Mouse (Mus musculus) T-helper 17 cell (primary cell): ENCODE measurements at regions not wholly inside any gene's neighbourhood (a gene's known extent, or its start where the extent isn't known, plus 50 kb on each side); places are given as distances from the start of the nearest gene placed in this dataset.

Experiments used
- in situ Hi-C, 2 experiments: fragments of 300-600 bp; cut with MboI, MseI; formaldehyde crosslinking; loops; 1 replicate in 1 of 2; 2 replicates in 1 of 2; pipeline ENCODE4 v1.15.1; 2025; ENCODE audit warnings: high pct_unique_total_duplicates in 2 of 2

DNA sequence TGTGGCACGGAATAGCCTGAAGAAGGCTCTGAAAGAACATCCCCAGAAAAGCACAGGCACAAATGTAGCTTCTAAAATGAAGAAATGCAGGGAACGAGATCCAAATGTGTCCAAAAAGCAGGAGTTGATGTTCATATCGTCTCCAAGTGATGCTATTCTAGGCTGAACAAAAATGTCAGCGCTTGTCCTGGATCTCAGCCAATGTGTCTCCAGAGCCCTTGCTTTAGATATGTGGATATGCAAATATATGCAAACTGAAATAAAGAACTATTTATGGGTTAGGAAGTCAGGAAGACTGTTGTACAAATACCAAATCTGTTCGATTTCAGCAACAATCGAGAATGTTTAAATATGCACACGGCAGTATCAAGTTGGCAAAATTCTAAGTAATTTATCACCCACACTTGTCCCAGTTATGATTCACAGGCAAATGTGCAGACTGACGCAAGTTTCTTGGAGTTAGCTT lies 320.4 kb downstream of the Synb start:
- in situ Hi-C loops: loop anchor here in 1 of 2 experiments (25.0 kb wide), 1 partner anchor 539 kb away; the partner anchor contains the start of genes Gm16867 and Gm27179

DNA sequence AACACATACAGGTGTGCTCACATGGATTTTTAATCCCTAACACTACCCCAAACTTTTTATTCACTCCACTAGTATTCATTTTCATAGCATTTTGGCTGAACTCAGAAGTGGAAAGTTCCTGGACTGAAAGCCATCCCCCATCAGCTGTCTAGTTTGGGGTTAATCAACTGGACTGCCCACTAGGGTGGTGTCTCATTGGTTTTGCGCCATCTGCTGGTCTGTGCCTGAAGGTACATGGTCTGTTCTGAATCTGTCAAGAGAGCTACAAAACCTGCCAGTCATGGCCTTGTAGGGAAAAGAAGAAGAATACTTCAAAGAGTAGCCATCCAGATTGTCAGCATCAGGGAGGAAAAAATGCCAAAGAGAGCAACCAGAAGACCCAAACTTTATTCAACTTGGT lies 327.3 kb downstream of the Synb start:
- in situ Hi-C loops: loop anchor here (5.0 to 25.0 kb wide), 3 partner anchors 224 to 546 kb away; partner anchors contain the start of genes Gm16867 (in 1 of the 2) and Gm27179 (in 1 of the 2)

DNA sequence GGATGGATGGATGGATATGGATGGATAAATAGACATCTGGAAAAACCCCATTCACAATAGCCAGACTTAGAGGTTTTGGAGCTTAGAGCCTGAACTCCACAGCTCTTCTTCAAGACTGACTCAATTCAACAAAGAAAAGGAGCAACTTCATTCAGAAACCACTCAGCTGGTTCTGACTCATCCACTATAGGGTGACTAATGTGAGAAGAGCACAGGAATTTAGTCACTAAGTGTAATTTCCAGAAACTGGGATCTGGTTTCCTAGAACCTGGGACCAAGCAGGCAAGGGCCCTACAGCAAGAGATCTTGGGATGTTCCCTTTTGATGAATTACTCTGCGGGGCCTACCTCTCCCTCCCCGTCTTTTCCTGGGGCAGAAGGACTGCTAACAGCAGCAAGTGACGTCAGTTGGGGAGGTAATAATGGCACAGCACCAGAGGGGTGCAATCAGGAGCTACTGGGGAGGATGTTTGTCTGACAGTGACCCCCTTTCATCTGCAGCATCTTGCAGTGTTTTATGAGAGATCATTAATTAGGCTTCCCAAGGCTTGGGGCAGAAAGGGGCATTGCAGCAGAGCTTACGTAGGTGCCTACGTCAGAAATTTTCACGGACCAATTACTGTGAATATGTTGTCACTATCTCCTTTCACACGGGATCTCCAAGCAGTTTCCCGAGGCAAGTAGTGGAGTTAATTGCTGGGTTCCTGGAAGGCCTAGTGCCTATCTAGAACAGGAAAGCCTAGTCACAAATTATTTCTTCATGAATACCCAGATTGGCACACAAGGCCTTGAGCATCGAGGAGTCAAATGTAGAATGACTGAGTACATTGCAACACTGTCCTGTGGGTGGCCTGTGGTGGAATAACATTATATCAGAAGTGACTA lies 339.3 kb downstream of the Synb start:
- in situ Hi-C loops: loop anchor here in 1 of 2 experiments (25.0 kb wide), 1 partner anchor 557 kb away; the partner anchor contains the start of genes Gm16867 and Gm27179

DNA sequence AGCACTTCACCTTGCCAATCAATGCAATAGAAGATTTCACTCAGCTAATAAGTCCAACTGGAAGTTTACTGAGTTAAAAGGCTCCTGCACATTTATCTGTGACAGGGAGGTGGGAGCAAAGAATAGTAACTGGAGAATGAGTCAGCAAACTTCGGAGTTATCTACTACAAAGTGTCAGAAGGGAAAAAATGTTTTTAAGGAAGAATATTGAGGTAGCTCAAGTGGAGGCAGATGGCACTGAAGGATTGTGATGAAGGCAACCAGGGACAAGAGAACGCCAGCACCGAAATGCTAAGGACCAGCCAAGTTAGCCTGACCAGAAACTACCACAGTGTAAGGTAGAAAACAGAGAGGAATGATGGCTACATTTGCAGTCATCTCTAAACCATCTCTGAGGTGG lies 348.2 kb downstream of the Synb start:
- in situ Hi-C loops: no loop called here

DNA sequence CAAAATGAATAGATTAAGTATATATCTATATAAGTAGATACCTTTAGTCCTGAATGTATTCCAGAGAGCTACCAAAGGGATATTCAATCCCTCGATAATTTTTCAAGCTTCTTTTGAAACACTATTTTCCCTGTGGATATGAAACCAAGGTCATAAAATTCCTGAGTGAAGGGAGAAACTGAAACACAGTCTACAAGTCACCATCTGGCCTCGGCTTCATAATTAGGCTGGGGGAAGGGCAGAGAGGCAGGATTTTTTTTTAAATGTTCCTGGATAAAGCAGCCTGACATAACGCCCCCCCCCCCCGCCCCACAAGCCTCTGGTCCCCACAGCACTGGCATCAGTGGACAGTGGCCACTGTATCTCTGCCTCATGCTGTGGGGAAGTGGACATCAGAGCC lies 348.7 kb downstream of the Synb start:
- in situ Hi-C loops: no loop called here

DNA sequence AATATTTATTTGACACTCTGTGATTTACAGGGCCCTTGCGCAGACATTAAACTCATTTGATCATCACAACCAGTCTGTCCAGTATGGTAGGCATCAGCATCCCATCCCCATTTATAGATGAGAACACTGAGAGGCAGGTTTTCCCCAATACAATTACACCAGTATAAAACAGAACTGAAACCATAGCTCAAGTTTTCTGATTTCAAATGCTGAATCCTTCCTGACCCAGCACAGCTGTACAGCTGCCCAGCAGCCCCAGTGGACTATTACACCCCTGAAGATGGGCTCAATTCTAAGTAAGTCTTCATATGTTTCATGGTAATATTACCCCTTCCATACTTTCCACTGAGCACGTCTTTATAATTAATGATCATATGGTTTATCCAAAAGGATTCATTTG lies 352.3 kb downstream of the Synb start:
- in situ Hi-C loops: no loop called here

DNA sequence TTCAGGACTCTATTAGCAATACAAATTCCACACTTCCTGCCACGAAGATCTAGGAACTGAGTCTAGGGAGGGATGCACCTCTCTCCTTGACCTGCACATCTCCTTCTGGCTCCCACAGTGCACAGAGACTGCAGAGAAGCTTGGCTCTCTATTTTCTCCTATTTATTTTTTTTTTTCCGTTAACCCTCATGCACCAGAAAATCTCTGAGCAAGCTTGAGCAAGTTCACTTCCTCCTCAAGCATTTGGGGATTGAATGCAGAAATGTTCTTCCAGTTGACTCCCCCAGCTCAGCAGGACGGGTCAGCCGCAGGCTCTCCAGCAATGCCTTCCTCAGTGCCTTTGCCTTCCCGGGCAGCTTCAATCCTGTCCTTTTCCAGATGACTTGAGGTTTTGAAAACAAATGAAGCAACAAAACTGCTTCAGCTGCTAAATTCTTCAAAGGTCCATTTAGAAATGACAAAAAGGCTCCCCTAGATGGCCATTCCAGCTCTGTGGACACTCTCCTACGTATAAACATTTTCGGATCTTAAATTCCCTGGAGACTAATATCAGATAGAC lies 352.9 kb downstream of the Synb start:
- in situ Hi-C loops: no loop called here

DNA sequence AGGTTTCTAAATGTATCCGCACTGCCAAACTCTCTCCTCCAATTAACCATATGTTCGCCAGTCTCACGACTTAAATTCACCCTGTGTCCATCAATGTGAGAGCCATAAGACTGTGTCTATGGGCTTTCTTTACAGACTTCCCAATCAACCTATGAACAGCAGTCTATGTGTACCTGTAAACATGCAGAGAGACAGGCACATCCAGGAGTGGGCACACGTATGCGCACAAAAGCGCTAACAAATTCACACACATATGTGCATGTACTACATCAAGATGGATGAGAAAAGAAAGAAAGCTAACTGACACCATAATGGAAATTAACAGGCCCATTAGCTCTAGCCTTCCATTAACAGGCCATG lies 358.8 kb downstream of the Synb start:
- in situ Hi-C loops: no loop called here

DNA sequence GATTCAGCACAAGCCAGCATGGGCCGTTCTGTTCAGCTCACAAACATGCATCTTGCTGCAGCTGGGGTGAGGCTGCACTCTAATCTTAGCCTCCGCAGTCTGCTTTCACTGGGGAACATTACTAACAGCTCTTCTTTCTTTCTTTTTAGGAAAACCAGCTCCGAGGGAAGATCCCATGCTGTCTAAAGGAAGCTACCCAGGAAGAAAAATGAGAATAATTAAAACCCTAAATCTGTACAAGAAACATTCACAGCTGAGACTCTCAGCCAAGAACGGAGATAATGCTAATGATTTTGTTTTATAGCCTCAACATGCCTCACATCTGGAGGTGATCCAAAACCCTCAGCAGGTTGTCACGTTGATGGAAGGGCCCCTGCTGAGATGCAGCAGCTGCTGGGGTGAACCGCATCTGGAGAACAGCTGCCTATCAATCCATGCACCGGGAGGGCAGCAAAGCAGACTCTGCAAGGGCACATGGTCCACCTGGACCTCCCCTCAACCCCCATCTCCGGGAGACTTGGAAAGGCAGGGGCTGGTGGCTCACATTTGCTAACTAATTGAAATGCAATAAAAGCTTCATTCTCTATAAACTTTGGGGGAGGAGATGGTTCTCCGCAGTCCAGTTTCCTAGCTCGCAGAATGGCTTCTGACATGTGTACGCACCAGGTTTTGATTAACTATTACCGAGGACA lies 359.3 kb downstream of the Synb start:
- in situ Hi-C loops: no loop called here

DNA sequence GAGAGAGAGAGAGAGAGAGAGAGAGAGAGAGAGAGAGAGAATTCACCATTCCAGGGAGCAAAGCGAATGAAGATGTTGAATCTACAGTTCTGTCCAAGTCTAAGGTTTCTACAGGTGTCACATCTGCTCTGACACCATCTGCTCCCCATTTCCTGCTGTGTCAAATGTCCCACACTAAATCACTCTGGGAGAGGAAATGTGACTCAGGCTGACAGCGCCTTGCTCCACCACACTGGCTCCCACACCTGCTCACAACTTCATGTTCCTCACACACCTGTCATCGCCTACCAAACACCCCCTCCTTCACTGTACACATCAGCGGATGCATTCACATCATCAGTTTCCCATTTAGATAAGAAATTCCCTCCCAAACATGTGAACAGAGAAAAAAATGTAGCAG lies 366.3 kb downstream of the Synb start:
- in situ Hi-C loops: loop anchor here in 1 of 2 experiments (10.0 kb wide), 1 partner anchor 63 kb away; no protein-coding TSS in a partner anchor

DNA sequence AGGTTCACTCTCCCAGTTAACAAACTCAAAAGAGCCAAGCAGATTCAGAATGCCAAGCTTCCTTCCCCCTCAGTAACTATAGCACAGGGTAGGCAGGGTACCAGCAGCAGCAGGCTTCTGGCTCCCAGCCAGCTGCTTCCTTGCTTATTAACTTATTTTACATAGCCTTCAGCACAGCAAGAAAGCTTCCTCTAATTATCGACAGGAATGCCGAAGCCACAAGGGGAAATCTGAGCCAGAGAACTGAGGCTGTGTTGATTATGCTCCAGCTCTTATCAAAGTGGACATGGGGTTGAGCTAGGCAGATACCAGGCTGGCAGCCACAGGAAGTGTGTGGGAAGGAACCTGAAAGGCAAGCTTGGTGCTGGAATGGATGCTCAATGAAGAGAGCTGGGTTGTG lies 371.0 kb downstream of the Synb start:
- in situ Hi-C loops: loop anchor here in 1 of 2 experiments (10.0 kb wide), 1 partner anchor 58 kb away; no protein-coding TSS in a partner anchor

DNA sequence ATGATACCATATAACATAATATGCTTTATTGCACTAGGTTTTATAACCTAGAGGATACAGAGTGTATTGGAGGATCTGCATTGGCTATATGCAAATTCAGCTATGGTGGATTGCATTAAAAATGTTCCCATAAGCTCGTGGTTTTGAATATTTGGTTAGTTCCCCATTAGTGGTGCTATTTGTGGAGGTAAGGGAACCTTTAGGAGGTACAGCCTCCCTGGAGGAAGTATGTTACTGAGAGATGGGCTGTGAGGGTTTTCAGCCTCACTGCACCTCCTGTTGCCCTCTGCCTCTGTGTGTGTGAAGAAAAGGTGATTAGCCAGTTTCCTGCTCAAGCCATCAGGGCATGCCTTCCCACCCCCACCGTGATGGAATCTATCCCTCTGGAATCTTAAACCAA lies 372.1 kb downstream of the Synb start:
- in situ Hi-C loops: loop anchor here in 1 of 2 experiments (10.0 kb wide), 1 partner anchor 57 kb away; no protein-coding TSS in a partner anchor

DNA sequence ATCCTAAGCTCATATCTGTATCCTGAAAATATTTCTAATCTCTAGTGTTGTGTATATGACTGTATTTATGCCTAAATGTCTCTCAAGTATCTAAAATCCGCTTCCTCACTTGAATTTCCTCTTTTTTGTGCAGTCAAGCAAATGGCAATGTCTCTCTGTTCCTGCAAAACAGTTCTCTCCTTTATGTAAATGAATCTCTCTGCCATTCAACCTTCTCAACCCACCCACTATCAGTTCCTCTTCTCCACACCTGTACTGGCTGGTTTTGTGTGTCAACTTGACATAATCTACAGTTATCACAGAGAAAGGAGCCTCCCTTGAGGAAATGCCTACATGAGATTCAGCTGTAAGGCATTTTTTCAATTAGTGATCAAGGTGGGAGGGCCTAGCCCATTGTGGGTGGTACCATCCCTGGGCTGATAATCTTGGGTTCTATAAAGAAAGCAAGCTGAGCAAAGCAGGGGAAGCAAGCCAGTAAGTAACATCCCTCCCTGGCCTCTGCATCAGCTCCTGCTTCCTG lies 375.5 kb downstream of the Synb start:
- in situ Hi-C loops: no loop called here

DNA sequence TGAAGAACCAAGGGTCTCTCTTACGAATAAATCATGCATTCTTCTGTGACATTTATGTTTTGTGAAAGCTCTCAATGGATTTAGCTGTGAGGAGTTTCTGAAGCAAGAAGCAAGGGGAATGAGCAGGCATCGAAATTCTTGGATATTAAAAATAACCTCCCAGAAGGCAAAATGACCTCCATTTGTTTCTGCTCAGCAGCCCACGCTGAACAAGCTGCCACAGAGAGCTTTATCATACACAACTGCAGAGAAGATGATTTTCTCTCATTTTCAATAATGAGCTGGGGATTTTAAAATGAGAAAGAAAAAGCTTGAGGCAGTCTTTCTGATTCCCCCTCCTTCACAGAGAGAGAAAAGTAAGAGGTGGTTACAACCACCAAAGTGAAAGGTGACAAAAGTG lies 394.2 kb downstream of the Synb start:
- in situ Hi-C loops: no loop called here

DNA sequence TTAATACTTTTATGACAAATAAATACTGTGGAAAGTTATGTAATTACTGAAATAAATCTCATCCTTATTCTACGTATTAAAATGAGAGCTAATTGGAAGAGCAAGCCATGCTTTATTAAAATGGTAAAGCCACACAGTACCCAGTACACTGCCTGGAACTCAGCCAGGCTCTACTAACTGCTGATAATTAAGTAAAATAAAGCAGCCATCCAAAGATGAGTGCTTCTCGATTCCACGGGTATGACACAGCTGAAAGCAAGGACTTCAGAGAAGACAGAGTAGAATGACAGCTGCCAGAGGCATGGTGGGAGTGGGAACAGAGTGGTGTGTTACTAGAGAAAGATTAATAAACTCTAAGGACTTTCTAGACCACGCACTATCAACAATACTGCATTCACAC lies 416.9 kb downstream of the Synb start:
- in situ Hi-C loops: no loop called here

DNA sequence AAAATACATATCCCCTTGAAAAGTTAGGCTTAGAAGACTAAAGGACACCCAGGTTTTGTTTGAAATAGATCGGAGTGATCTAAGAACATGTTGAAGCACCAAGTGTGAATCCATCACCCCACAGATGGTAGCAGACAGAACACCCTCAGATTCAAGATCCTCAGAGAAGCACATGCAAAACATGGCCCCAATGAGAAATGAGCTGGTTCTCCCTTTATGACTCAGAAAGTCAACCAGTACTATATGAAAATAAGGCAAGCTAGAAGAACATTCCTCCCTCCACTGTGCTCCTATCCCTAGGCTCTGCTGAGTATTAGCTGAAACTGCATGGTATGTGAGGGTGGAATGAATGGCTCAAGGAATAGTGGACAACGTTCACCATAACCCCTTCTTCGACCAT lies 433.0 kb downstream of the Synb start:
- in situ Hi-C loops: loop anchor here in 1 of 2 experiments (10.0 kb wide), 1 partner anchor 64 kb away; no protein-coding TSS in a partner anchor

DNA sequence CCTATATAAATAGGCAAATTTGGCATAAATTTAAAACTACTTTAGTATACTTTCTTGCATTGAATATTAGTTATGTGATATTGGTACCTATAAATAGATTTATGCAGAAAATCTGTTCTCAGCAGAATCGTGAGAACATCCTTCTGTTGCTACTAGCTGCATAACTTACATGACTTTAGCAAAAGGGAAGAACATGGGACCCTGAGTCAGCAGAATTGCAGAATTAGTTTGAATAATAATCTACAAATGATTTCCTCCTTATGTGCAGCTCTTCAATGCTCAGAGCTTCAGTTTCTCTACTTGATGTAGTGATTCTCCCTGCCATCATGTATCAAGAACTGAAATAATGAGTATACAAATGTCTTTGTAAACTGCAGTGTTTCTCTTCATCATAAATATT lies 436.2 kb downstream of the Synb start:
- in situ Hi-C loops: no loop called here

DNA sequence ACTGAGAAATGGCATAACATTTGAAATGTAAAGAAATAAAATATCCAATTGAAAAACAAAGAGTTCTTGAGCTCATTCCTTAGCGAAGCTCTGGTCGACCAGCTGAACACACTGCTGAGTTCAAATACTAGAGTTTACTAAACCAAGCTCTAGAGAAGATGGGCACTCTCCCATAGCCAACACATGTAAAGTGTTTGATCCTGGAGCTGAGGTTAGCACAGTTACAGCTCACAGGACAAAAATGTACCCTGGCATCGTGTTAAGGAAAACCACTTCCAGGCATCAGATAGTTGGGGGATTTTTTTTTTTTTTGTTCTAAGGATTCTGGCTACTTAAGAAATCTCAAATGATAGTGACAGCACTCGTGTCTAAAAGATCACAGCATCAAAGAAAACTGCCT lies 445.6 kb downstream of the Synb start:
- in situ Hi-C loops: no loop called here

DNA sequence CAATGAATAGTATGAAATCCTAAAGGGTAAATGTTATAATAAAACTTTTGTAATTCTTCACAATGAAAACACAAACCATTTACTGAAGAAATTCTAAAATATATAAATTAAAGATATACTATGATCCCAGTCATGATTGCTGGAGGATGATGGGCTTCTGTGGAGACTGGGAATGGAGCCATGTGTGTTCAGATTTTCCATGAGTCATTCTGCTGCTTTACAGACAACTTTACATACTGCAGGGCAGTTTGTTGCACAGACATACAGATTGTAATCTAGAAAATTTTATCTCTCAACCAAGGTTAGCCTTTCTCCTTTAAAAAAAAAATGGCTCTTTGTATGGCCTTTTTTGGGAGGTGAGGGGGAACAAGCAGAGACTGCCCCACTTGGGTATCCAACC lies 446.5 kb downstream of the Synb start:
- in situ Hi-C loops: no loop called here

DNA sequence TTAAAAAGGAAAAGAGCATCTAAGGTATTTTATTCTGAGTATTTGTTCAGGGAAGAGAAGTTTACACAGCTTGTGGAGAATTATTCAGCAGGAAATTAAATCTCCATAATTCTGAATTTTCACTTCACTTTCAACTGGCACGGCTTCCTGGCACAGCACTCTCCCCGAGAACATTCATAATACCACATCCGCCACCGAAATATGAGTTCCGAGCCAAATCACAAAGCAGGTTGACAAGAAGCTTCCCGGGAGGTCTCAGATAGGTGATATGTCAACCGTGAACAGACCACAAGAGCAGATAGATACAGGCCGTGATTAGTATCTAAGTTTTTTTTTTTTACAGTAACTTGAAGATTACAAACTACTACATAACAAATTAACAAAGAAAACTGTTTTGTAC lies 473.9 kb downstream of the Synb start:
- in situ Hi-C loops: loop anchor here in 1 of 2 experiments (5.0 kb wide), 1 partner anchor 62 kb away; no protein-coding TSS in a partner anchor

DNA sequence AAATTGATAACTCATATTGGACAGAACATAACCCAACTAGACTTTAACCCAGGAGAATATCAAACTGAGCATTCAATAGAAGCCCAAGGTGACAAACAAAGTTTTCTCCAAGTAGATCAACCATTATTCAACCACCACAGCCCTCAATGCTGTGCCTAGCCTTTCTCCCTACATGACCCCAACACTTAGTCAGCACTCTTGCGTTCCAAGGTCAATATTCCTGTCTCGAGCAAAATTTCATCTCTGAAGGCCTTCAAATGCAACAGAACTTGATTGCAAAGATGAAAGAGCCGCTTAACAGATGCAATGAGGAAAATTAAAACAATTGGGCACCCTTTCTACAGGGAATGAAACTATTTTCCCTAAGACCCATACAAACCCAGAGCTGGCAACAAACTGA lies 485.1 kb downstream of the Synb start:
- in situ Hi-C loops: loop anchor here in 1 of 2 experiments (10.0 kb wide), 1 partner anchor 1676 kb away; no protein-coding TSS in a partner anchor
